Mouse (Mus musculus) c-Kit-positive CD71-positive TER-119-positive erythroid progenitor cells, embryonic 14.5 days (primary cell): Measurements from ENCODE around the gene Ddc.

Experiments used
- DNase-seq: peaks from one replicate; pipeline ENCODE4 v3.0.0-alpha.2; 2013; ENCODE audit warnings: low spot score

The Ddc gene

DNA sequence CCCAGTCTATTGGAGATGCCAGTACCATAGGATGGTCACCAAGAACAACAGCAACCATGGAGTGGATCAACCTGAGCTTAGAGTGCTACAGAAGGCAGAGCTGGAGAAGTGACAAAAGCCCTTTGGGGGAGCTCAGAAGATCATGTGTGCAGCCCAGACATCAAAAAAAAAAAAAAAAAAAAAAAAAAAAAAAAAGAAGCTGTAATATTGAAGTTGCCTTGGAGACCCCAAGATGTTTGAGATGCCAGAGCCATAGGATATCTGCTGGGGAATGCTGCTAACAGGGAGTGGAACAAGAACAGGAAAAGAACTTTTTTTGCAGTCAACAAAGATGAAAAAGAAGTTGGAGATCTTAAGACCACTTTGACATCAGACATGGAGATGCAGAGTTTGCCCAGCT is 7.6 kb upstream of the Ddc start:
- DNase-seq: no peak

GRCm38 (mm10) chr11:11904995-11905394 is 7.1 kb upstream of the Ddc start:
- no peak for DNase-seq

DNA sequence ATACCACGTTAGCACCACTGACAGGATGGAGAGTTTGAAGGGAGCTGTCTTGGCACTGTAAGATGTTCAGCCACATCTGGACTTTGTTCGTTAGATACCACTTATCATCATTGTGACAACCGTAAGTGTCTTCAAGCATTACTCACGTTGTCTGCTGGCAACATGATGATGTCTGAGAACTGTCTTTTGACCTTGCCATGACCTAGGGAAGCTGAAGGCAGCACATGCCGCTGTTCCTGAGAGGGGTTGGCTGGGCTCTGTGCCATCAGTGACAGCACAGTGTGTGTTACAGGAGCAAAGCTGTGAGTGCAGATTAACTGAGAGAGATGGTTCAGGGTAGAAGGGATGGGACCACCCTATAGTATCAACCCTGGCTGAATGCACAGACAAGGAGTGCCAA is 3.6 kb upstream of the Ddc start:
- DNase-seq: no peak

DNA sequence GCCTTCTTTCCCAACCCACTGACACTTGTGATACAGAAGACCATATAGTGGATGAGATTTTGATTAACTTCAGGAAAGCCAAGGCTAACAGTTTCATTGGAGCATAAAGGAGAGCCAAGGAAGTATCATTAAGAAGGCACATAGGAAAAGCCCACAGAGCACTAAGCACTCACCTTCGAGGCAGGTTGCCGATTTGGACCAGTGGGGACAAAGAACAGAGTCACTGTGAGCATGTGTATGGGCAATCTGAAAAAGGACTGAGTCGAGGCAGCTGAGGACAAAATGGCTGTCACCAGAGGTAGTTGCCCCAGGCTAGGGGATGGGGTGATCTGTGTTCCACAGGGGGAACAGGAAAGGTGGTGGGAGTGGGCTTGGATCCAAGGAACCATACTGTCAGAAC is 552 bp upstream of the Ddc start:
- DNase-seq: no peak

GRCm38 (mm10) chr11:11895479-11895878 is 2.5 kb downstream of the Ddc start:
- no peak for DNase-seq

GRCm38 (mm10) chr11:11893769-11894168 is 4.2 kb downstream of the Ddc start:
- no peak for DNase-seq

DNA sequence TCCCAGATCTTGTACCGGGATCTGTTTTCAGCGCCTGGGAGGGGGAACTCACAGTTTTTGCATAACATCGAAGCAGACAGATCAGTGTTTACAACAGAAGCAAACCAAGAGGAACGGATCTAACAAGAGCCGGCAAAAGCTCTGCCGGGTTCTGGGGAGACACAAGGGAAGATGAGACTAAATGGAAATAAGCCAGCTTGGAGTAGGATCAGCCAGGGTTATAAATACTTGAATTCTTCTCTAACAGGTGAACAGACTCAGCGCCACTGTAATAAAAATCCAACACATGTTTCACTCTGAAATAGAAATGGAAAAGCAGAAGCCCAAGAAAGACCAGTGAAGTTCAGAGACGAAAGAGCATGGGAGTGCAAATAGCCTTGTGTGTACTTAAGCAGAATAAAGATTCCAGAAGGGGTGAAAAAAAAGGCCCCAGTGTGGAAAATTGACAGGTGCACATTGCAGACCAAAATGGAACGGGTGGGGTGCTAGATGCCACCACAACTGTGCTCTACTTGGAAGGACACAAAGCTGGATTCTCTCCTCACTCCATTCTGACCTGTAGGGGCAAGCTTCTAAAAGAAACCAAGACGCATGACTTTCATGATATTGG is 4.8 kb downstream of the Ddc start:
- DNase-seq: no peak

- no peak for DNase-seq
Measured at GRCm38 (mm10) chr11:11891832-11892231, 6.1 kb downstream of the Ddc start.

DNA sequence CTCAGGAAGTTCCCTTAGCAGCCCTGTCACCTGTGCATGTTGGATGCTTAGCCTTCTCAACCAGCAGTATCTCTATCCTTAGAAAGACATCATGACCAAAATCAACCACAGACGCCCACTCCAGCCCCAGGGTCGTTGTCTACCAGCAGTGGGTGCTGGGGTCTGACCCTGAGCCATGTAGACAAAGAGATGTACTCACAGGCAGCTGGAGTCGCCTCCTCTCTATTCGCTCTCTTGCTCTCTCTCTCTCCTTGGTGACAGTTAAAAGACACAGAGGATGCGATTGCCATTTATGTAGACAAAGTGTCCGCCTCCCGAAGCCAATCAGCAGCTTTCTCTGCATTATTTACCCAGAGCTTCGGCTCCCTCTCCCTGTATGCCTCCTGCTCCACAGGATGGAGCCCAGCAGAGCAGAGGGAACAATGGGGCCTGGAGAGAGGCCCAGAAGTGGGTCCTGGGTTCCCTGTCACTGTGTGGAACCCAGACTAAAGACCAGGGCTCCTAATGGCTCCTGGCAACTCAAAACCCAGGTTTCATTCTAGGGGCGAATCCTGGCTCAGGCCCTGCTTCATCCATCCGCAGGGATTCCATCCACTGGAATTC is 7.7 kb downstream of the Ddc start:
- DNase-seq: no peak

- DNase-seq: no peak
Measured at GRCm38 (mm10) chr11:11888727-11889126, 9.2 kb downstream of the Ddc start.

DNA sequence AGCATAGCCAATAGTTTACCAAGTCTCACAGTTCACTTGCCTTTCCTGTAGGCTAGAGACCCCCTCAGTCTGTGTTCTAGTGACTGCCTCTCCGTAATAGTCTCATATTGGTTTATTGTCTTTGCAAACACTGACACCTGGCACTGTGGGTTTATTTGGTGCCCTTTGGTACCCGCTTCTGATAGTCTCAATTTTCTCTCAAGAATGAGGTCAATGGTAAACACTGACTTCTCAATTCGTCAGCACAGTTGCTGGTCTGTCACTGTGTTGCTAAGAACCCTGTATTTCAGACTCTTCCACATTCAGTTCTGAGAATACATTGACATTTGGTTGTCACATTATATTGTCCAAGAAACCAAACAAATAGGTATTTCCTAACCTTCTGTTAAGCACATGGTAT is 9.9 kb downstream of the Ddc start:
- no peak for DNase-seq

- DNase-seq: peak; percentile 50
Measured at GRCm38 (mm10) chr11:11886403-11886998, 11.4 kb downstream of the Ddc start.

GRCm38 (mm10) chr11:11885921-11886320 is 12.0 kb downstream of the Ddc start:
- no peak for DNase-seq

DNA sequence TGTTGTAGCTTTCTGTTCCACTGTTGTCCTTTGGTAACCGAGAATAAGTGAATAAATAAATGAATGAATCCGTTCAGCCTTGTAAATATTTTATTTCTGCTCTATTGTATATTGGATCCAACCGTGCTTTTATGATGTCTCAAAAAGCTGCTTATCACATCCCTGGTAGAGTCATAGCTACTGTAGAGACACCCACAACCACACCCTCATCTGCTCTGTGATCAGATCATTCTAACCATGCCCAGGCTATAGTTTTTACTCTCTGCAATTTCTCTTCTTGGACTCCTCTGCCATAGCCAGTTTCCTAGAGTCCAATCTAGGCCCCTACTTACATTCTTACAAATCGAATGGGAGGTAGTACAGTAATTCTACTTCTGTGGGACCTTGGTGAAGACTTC is 12.7 kb downstream of the Ddc start:
- peak; percentile 51 for DNase-seq

DNA sequence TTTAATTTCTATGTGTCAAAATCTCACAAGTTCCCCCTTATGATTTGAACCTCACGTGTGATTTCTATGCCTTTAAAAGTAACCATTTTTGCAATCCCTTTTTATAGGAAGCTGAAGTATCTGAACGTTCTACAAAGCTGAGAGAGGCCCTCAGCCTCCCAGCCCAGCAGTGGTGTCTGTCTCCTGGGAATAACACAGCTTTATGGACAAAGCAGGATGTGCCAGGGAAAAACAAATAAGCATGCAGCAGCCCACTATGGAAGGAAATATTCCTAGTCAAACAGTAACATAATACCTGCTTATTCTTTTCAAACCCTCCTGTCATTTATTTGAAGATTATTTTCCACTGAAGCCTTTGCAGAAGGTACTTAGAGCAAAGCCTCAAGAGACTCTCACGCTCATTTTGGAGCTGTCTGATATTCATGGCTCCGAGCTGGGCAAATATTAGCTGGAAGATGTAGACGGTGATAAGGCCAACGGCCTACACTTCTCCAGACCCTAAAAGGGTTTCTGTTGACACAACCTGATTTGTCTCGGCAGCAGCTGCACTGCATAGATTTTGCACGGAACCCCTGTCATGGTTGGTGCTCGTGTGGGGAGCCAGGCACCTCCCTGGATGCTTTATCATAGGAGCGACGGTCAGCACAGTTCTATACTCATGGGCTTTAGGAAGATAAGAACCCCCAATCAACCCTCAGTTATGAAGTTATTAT is 13.3 kb downstream of the Ddc start:
- peak; percentile 69 for DNase-seq

DNA sequence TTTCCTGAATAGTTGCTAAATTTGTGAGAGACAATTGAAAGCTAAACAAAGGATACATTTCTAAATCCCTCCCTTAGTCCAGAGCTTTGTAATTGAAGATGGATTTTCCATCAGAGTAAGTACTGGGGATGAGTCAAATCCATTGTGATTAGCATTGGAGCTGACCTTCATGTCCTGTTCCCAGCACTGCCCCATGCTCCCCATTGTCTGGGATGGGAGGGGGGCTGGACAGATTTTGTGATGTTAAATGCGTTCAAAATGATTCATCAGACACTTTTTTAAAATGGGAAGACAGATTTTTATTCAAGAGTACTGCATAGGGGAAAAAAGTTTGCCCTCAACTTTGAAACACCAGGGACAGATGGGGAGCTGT is 16.2 kb downstream of the Ddc start:
- no peak for DNase-seq

DNA sequence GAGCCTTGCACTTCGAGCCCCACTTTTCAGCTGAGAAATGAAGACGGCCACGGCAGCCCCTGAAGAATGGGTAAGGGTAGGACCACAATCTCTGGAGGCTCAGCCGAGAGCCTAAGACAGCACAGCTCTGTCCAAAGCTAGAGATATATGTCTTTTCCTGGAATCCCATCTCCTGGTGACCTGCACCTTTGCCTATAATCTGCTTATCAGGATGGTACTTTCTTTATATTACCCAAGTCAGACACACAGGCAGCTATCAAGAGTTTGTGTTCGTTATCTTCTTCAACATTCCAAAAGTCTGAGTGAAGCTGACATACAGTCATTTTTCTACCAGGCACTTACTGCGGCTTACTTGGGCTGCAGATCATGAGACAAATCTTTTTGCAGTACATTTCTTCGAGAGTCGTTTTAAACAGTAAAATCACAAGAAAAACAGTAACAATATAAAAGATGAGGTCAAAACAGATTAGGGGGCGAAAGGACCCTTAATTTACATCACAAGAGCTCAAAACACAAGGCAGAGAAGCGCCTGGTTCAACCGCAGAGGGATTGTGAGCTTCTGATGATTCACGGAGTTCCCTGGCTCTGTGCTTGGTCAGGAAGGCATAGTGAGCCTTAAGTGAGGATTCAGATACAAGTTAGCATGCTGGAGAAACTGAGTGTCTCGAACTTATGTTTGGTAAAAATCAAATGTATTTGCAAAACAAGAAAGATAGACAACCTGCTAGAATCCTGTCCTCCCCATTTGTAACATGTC is 16.7 kb downstream of the Ddc start:
- DNase-seq: no peak

GRCm38 (mm10) chr11:11880351-11880750 is 17.6 kb downstream of the Ddc start:
- no peak for DNase-seq

GRCm38 (mm10) chr11:11879699-11880002 is 18.3 kb downstream of the Ddc start:
- no peak for DNase-seq

GRCm38 (mm10) chr11:11878981-11879698 is 18.8 kb downstream of the Ddc start:
- no peak for DNase-seq

DNA sequence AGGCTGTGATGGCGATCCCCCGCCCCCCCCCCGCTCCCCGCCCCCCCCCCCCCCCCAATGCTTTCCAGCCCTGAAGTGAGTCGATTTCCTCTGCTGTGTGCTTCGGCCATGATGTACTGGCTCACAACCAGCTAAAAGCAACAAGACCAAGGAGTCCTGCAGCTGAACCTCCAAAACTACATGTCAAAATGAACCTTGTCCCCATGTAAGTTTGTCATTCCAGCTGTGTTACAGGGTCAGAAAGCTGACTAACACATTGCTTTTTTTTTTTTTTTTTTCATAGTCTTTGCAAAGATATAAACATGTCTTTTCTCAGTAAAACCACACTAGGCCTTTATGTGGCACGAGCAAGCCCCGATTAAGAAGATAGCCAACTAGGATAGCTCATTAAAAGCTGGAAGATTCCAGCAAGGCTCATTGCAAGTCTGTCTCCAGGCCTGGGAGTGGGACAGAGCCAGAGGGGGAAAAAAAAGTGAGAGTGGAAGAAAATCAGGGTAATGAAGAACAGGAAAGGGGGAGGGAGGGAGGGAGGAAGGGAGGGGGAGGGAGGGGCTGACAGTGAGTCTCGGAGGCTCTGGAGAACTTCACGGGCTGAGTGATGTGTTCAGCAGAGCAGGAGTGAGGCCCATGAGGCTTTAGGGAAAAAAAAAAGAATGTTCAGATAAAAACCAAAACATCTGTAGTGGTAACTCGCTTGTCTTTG is 19.5 kb downstream of the Ddc start:
- DNase-seq: no peak

DNA sequence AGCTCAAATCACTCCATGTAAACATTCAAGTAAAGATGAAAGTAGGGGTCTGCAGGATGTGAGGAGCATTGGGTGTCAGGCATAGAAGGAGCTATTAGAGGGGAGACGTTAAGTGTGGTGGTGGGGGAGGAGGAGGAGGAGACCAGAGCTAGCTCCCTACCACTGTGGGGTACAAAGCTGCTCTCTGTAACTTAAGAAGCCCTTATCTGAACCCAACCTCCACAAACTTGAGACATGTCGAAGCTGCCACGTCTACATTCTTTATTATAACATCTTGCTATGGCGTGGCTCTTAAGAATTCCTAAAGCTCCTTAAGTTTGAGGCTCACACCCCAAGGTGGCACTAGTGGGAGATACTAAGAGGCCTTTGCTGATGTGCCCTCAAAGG is 20.1 kb downstream of the Ddc start:
- no peak for DNase-seq
